Mouse (Mus musculus) brain, embryonic 14.5 days (tissue): ENCODE data around the gene Ptbp1.

Experiments used
- CTCF ChIP-seq: fragments of 200-500 bp; IDR thresholded peaks from 2 replicates; pipeline ENCODE4 v1.5.1; 2012; ENCODE audit warnings: inconsistent platforms, mild to moderate bottlenecking, moderate library complexity, borderline replicate concordance; ENCODE audit not compliant: insufficient read depth, insufficient read length; ENCODE audit errors: extremely low read depth
- POLR2A ChIP-seq: fragments of 200-500 bp; IDR thresholded peaks from 2 replicates; pipeline ENCODE4 v1.6.1; 2012; ENCODE audit warnings: mild to moderate bottlenecking, inconsistent platforms, borderline replicate concordance; ENCODE audit not compliant: poor library complexity, insufficient read depth, insufficient read length, severe bottlenecking; ENCODE audit errors: extremely low read depth

- TF ChIP-seq POLR2A (no peak), CTCF (no peak)
Measured at GRCm38 (mm10) chr10:79842322-79842721, 11.9 kb upstream of the Ptbp1 start.
